ENCODE assay signal across 12 mouse cellular contexts in the genomic region with DNA sequence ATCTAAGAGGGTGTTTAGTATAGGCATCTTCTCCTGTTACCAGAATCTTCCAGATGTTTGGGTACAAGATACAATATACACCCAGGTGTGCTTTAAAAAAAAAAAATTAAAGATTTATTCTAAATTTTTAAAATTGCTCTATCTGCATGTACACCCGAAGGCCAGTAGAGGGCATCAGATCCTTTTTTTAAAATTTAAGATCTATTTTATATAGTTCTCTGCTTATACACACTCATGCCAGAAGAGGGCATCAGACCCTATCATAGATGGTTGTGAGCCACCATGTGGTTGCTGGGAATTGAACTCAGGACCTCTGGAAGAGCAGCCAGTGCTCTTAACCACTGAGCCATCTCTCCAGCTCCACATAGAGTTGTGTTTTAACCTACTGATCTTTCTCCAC. TPM values are rescaled to one million over a fixed set of nuclear protein-coding genes. Genes with fewer than 3 reads are reported as not detected.
DNase-seq lines count a peak whose midpoint lies in the region; ATAC-seq and TF ChIP-seq lines count a peak whose summit lies in the region.
"Had no signal": no experiment of that assay in that cellular context is flagged by ENCODE, and none has a peak within 500 bp of the region (broad histone marks: within the 10 kb centered on the region; RNA-seq: fewer than 3 reads in every experiment).

No protein-coding gene starts in this region.

- 58% methylated on average over 1 of the region's 1 CpGs for WGBS in kidney, embryonic 16.5 days
- WGBS in thymus, adult 2 months, result 60% methylated on average over 1 of the region's 1 CpGs
- WGBS in limb, embryonic 10.5 days, result 45% methylated on average over 1 of the region's 1 CpGs

- no peak overlapping the region for H3K4me2 ChIP-seq in kidney, embryonic 16.5 days (replicated peaks; ENCODE audit: low read depth, low read length)
- H3K4me2 ChIP-seq: limb, embryonic 13.5 days; neural tube, embryonic 13.5 days had no signal

- H3K27ac ChIP-seq in kidney, embryonic 16.5 days (ENCODE audit: low read length), result no peak overlapping the region
- H3K27ac ChIP-seq in thymus, adult 2 months (ENCODE audit: control insufficient read depth, insufficient read depth, low read length), result no peak overlapping the region
- no peak overlapping the region for H3K27ac ChIP-seq in limb, embryonic 10.5 days
- H3K27ac ChIP-seq: embryonic facial prominence, embryonic 10.5 days; limb, embryonic 13.5 days; neural tube, embryonic 13.5 days had no signal

- no peaks in the 10 kb centered on the region for H3K27me3 ChIP-seq in kidney, embryonic 16.5 days (ENCODE audit: insufficient read depth, low read length)
- H3K27me3 ChIP-seq in thymus, adult 2 months (ENCODE audit: control insufficient read depth, insufficient read depth, low read length), result no peaks in the 10 kb centered on the region
- H3K27me3 ChIP-seq in limb, embryonic 10.5 days (ENCODE audit: low read depth, poor library complexity, severe bottlenecking), result no peaks in the 10 kb centered on the region
- H3K27me3 ChIP-seq: limb, embryonic 13.5 days; neural tube, embryonic 13.5 days had no signal

- TF ChIP-seq CTCF in thymus, adult 2 months (IDR thresholded peaks at IDR 0.05; ENCODE audit: borderline replicate concordance, control insufficient read depth, extremely low read depth, insufficient read depth, low read length, poor library complexity), result no peak

- ATAC-seq in kidney, embryonic 16.5 days (ENCODE audit: low FRiP score, low TSS enrichment), result no peak
- ATAC-seq: activated CD4-positive, CD25-positive, alpha-beta regulatory T cell, adult 4 months had no signal

- TF ChIP-seq POLR2A in thymus, adult 2 months (IDR thresholded peaks at IDR 0.05; ENCODE audit: control insufficient read depth, extremely low read depth, insufficient read depth, low read length, poor library complexity), result no peak

- no peak overlapping the region for H3K9ac ChIP-seq in kidney, embryonic 16.5 days (replicated peaks; ENCODE audit: low read length)
- H3K9ac ChIP-seq: limb, embryonic 13.5 days; neural tube, embryonic 13.5 days had no signal

- H3K4me3 ChIP-seq in kidney, embryonic 16.5 days (ENCODE audit: low read length), result no peak overlapping the region
- H3K4me3 ChIP-seq in thymus, adult 2 months (ENCODE audit: control insufficient read depth, insufficient read depth, low read length), result no peak overlapping the region
- no peak overlapping the region for H3K4me3 ChIP-seq in limb, embryonic 10.5 days
- H3K4me3 ChIP-seq: embryonic facial prominence, embryonic 10.5 days; limb, embryonic 13.5 days; neural tube, embryonic 13.5 days had no signal

- H3K4me1 ChIP-seq in kidney, embryonic 16.5 days (ENCODE audit: insufficient read depth, low read length), result peaks cover 11% of the 10 kb centered on the region
- H3K4me1 ChIP-seq in thymus, adult 2 months (replicated peaks; ENCODE audit: control insufficient read depth, insufficient read depth, low read length), result no peaks in the 10 kb centered on the region
- no peaks in the 10 kb centered on the region for H3K4me1 ChIP-seq in limb, embryonic 10.5 days
- H3K4me1 ChIP-seq: embryonic facial prominence, embryonic 10.5 days; limb, embryonic 13.5 days had no signal

- no peaks in the 10 kb centered on the region for H3K9me3 ChIP-seq in kidney, embryonic 16.5 days (ENCODE audit: low read length)
- no peaks in the 10 kb centered on the region for H3K9me3 ChIP-seq in limb, embryonic 10.5 days (replicated peaks)
- H3K9me3 ChIP-seq: limb, embryonic 13.5 days; neural tube, embryonic 13.5 days had no signal

- peak; percentile 22 for DNase-seq in kidney, adult 9 months
- DNase-seq in thymus, postnatal 0 days (ENCODE audit: low spot score), result peak; percentile 24
- DNase-seq in thymus, adult 2 months, result no peak
- DNase-seq in T-cell, adult 2 months (ENCODE audit: low spot score), result peak; percentile 30
- DNase-seq in layer of hippocampus, adult 9-10 months (ENCODE audit: low spot score), result no peak
- DNase-seq in limb, embryonic 10.5 days (ENCODE audit: low spot score), result no peak
- DNase-seq: right cerebral cortex, postnatal 14 days had no signal

- H3K36me3 ChIP-seq in kidney, embryonic 16.5 days (ENCODE audit: insufficient read depth, low read length), result no peaks in the 10 kb centered on the region
- no peaks in the 10 kb centered on the region for H3K36me3 ChIP-seq in thymus, adult 2 months (ENCODE audit: control insufficient read depth, insufficient read depth, low read length)
- no peaks in the 10 kb centered on the region for H3K36me3 ChIP-seq in limb, embryonic 10.5 days
- H3K36me3 ChIP-seq: embryonic facial prominence, embryonic 10.5 days; limb, embryonic 13.5 days had no signal

RNA-seq across cellular contexts. Expression of a gene that starts 45.7 kb away (rescaled TPM):
- 2.8 and 3.0 TPM in 2 replicates for polyA plus RNA-seq in kidney, embryonic 16.5 days (2015; fragmentation: Nextera tagmentation; extraction: Ambion mirVana)
- 12.8 and 14.1 TPM in 2 replicates for polyA plus RNA-seq in thymus, postnatal 0 days (2015; fragmentation: Nextera tagmentation; extraction: Ambion mirVana)
- 59.6 and 59.7 TPM in 2 replicates for polyA plus RNA-seq in thymus, adult 2 months (2012; rRNA removed)
- 3.3 and 4.1 TPM in 2 replicates for polyA plus RNA-seq in limb, embryonic 10.5 days (2016; fragmentation: Nextera tagmentation; extraction: Ambion mirVana)

RNA-seq across cellular contexts. Expression of a gene that starts 53.7 kb away (rescaled TPM):
- 34.9 and 36.5 TPM in 2 replicates for polyA plus RNA-seq in kidney, embryonic 16.5 days (2015; fragmentation: Nextera tagmentation; extraction: Ambion mirVana)
- 1.4 and 1.6 TPM in 2 replicates for polyA plus RNA-seq in thymus, postnatal 0 days (2015; fragmentation: Nextera tagmentation; extraction: Ambion mirVana)
- 4.6 and 4.9 TPM in 2 replicates for polyA plus RNA-seq in thymus, adult 2 months (2012; rRNA removed)
- polyA plus RNA-seq in limb, embryonic 10.5 days (2016; fragmentation: Nextera tagmentation; extraction: Ambion mirVana), result 20.4 and 27.2 TPM in 2 replicates

RNA-seq across cellular contexts. Expression of a gene that starts 55.1 kb away (rescaled TPM):
- 2.0 and 2.3 TPM in 2 replicates for polyA plus RNA-seq in kidney, embryonic 16.5 days (2015; fragmentation: Nextera tagmentation; extraction: Ambion mirVana)
- 0.90 and 1.2 TPM in 2 replicates for polyA plus RNA-seq in thymus, postnatal 0 days (2015; fragmentation: Nextera tagmentation; extraction: Ambion mirVana)
- polyA plus RNA-seq in thymus, adult 2 months (2012; rRNA removed), result 0.29 and 0.51 TPM in 2 replicates
- polyA plus RNA-seq in limb, embryonic 10.5 days (2016; fragmentation: Nextera tagmentation; extraction: Ambion mirVana), result 0.62 and 0.90 TPM in 2 replicates

Comparison
In these comparisons a context has a peak if more than half of its experiments do, and no peak if none do; other contexts are left out.
1. DNase-seq: peak in kidney, adult 9 months (single experiment), thymus, postnatal 0 days (single experiment) and T-cell, adult 2 months (single experiment); none in thymus, adult 2 months (single experiment), layer of hippocampus, adult 9-10 months (single experiment) and limb, embryonic 10.5 days (single experiment).